Mouse (Mus musculus) layer of hippocampus, postnatal 36 days (tissue): ENCODE results near the gene Gbf1. TPM values are rescaled to one million over a fixed set of nuclear protein-coding genes. Genes with fewer than 3 reads are reported as not detected.
A peak's percentile ranks its signal among the peaks of the same experiment; 100 is the strongest.
"Not testable (repeated sequence)": the region's sequence is repeated elsewhere in the genome, so short reads cannot be mapped to it uniquely, and the experiment has no call there.

Source experiments
- DNase-seq, 2 experiments: peaks; one replicate each; pipeline ENCODE4 v3.0.0; 2022
- total RNA-seq, 2 experiments: library from RNA; stranded (reverse); gene quantifications; 2 replicates each; pipeline ENCODE4 v1.2.3; 2021

Gbf1 gene
- total RNA-seq, 2 experiments from 2014 or later, result 95.3 to 96.3 TPM

- no peak for DNase-seq
These were observed 4.6 kb upstream of the Gbf1 start, which contains the start of gene Pitx3 for GRCm38 (mm10) chr19:46147511-46148371. Pitx3 (minus strand) TSS chr19:46148326.

- peak; percentile 42 to 43 for DNase-seq
These were observed 3.9 kb upstream of the Gbf1 start for GRCm38 (mm10) chr19:46148372-46148760.

- no peak for DNase-seq
These were observed 3.2 kb upstream of the Gbf1 start for GRCm38 (mm10) chr19:46149091-46149490.

GRCm38 (mm10) chr19:46165950-46166349 lies 13.6 kb downstream of the Gbf1 start:
- no peak for DNase-seq

GRCm38 (mm10) chr19:46167169-46167568 lies 14.9 kb downstream of the Gbf1 start:
- not testable (repeated sequence) for DNase-seq

- DNase-seq, result no peak
These were observed 17.1 kb downstream of the Gbf1 start for GRCm38 (mm10) chr19:46169396-46169795.

GRCm38 (mm10) chr19:46169913-46170312 lies 17.6 kb downstream of the Gbf1 start:
- DNase-seq, result no peak

GRCm38 (mm10) chr19:46172541-46172940 lies 20.2 kb downstream of the Gbf1 start:
- DNase-seq, result no peak

GRCm38 (mm10) chr19:46175173-46175572 lies 22.9 kb downstream of the Gbf1 start:
- no peak for DNase-seq

GRCm38 (mm10) chr19:46177046-46177445 lies 24.7 kb downstream of the Gbf1 start:
- DNase-seq, result no peak

- no peak for DNase-seq
These were observed 28.0 kb downstream of the Gbf1 start for GRCm38 (mm10) chr19:46180274-46180673.

GRCm38 (mm10) chr19:46182241-46182640 lies 29.9 kb downstream of the Gbf1 start:
- no peak for DNase-seq

- DNase-seq, result peak; percentile 8 to 26
These were observed 34.3 kb downstream of the Gbf1 start for GRCm38 (mm10) chr19:46186611-46187010.

- DNase-seq, result no peak
These were observed 34.9 kb downstream of the Gbf1 start for GRCm38 (mm10) chr19:46187203-46187602.

GRCm38 (mm10) chr19:46198293-46198692 lies 46.0 kb downstream of the Gbf1 start:
- DNase-seq, result no peak

- DNase-seq, result no peak
These were observed 46.6 kb downstream of the Gbf1 start for GRCm38 (mm10) chr19:46198891-46199290.

GRCm38 (mm10) chr19:46204166-46204565 lies 51.9 kb downstream of the Gbf1 start:
- DNase-seq, result no peak

- DNase-seq, result no peak
These were observed 53.4 kb downstream of the Gbf1 start for GRCm38 (mm10) chr19:46205680-46206079.

GRCm38 (mm10) chr19:46210951-46211350 lies 58.6 kb downstream of the Gbf1 start:
- DNase-seq, result no peak

GRCm38 (mm10) chr19:46214541-46214940 lies 62.2 kb downstream of the Gbf1 start:
- DNase-seq, result no peak

- no peak for DNase-seq
These were observed 63.1 kb downstream of the Gbf1 start for GRCm38 (mm10) chr19:46215401-46215800.

- DNase-seq, result no peak
These were observed 64.4 kb downstream of the Gbf1 start for GRCm38 (mm10) chr19:46216716-46217115.

GRCm38 (mm10) chr19:46217347-46217746 lies 65.0 kb downstream of the Gbf1 start:
- not testable (repeated sequence) for DNase-seq

- no peak for DNase-seq
These were observed 67.8 kb downstream of the Gbf1 start for GRCm38 (mm10) chr19:46220116-46220515.
